Mouse (Mus musculus) liver, adult 2 months (tissue): ENCODE measurements around the gene Sorl1. TPM values are rescaled to one million over a fixed set of nuclear protein-coding genes. Genes with fewer than 3 reads are reported as not detected.

Experiments used
- DNase-seq: peaks from one replicate; pipeline ENCODE4 v3.0.0-alpha.2; 2011; ENCODE audit warnings: low read depth, low spot score; ENCODE audit errors: extremely low read depth
- H3K27ac ChIP-seq: fragments of 200-500 bp; replicated peaks from 2 replicates; pipeline ENCODE4 v1.5.1; 2012; ENCODE audit warnings: low read depth, mild to moderate bottlenecking, control low read depth, inconsistent platforms, low read length; ENCODE audit not compliant: insufficient read depth
- H3K27me3 ChIP-seq: fragments of 200-500 bp; 2 replicates; pipeline ENCODE4 v1.6.1; 2012; ENCODE audit warnings: mild to moderate bottlenecking, moderate library complexity, low read length, inconsistent platforms; ENCODE audit not compliant: control insufficient read depth, insufficient read depth
- H3K36me3 ChIP-seq: fragments of 200-500 bp; 2 replicates; pipeline ENCODE4 v1.6.1; 2012; ENCODE audit warnings: low read length, inconsistent platforms; ENCODE audit not compliant: control insufficient read depth, insufficient read depth
- H3K4me1 ChIP-seq: fragments of 200-500 bp; 2 replicates; pipeline ENCODE4 v1.6.1; 2011; ENCODE audit warnings: low read length; ENCODE audit not compliant: control insufficient read depth, insufficient read depth
- H3K4me3 ChIP-seq: fragments of 200-500 bp; 2 replicates; pipeline ENCODE4 v1.5.1; 2011; ENCODE audit warnings: low read depth, mild to moderate bottlenecking, control low read depth, low read length, moderate library complexity; ENCODE audit not compliant: insufficient read depth
- H3K79me2 ChIP-seq: fragments of 200-500 bp; 2 replicates; pipeline ENCODE4 v1.6.1; 2012; ENCODE audit warnings: inconsistent platforms, mild to moderate bottlenecking, low read length, moderate library complexity; ENCODE audit not compliant: control insufficient read depth, insufficient read depth
- H3K9ac ChIP-seq: fragments of 200-500 bp; 2 replicates; pipeline ENCODE4 v1.6.1; 2012; ENCODE audit warnings: low read depth, mild to moderate bottlenecking, control low read depth, inconsistent platforms, low read length
- CTCF ChIP-seq: fragments of 200-500 bp; IDR thresholded peaks from 2 replicates; pipeline ENCODE4 v1.5.1; 2011; ENCODE audit warnings: low read depth, low read length, control low read depth
- POLR2A ChIP-seq: fragments of 200-500 bp; IDR thresholded peaks from 2 replicates; pipeline ENCODE4 v1.6.1; 2011; ENCODE audit warnings: low read length, control low read depth; ENCODE audit not compliant: insufficient read depth; ENCODE audit errors: extremely low read depth
- WGBS: fragments of 180-500 bp; shearing (Covaris S2); methylation state at CpG from one replicate; pipeline ENCODE4 v1.1.7; 2018; 5-methylcytosine and 5-hydroxymethylcytosine counted together
- polyA plus RNA-seq: library from polyadenylated mRNA; depleted of rRNA; stranded (reverse); fragments of >200 nt; gene quantifications from 2 replicates; pipeline ENCODE4 v1.2.3, GENCODE M21; 2012
- total RNA-seq: library from RNA; depleted of rRNA; stranded (reverse); fragments of >200 nt; gene quantifications from 2 replicates; pipeline ENCODE4 v1.2.3, GENCODE M21; 2014

Gene Sorl1
- total and polyA plus RNA-seq, 2 experiments, result 1.4 to 2.3 TPM

- Histone ChIP-seq H3K27ac (no peak overlapping the region), H3K36me3 (no peaks in the 10 kb centered on the region), H3K27me3 (no peaks in the 10 kb centered on the region), H3K9ac (no peak overlapping the region), H3K4me1 (no peaks in the 10 kb centered on the region), H3K79me2 (no peaks in the 10 kb centered on the region), H3K4me3 (no peak overlapping the region)
- 80% methylated on average over 8 of the region's 8 CpGs for WGBS
- no peak for DNase-seq
- TF ChIP-seq POLR2A, result no peak
- no peak for TF ChIP-seq CTCF
Measured at GRCm38 (mm10) chr9:42043934-42044333, 80.2 kb downstream of the Sorl1 start.

- no peaks in the 10 kb centered on the region for H3K36me3 ChIP-seq
- DNase-seq, result no peak
- peaks cover 4% of the 10 kb centered on the region for H3K4me1 ChIP-seq
- 86% methylated on average over 18 of the region's 18 CpGs for WGBS
- H3K79me2 ChIP-seq, result no peaks in the 10 kb centered on the region
- no peak overlapping the region for H3K4me3 ChIP-seq
- no peak overlapping the region for H3K9ac ChIP-seq
- H3K27ac ChIP-seq, result no peak overlapping the region
- no peaks in the 10 kb centered on the region for H3K27me3 ChIP-seq
- TF ChIP-seq POLR2A (no peak), CTCF (no peak)
Measured at GRCm38 (mm10) chr9:42039000-42039992, 84.8 kb downstream of the Sorl1 start.

GRCm38 (mm10) chr9:42036885-42037284 lies 87.2 kb downstream of the Sorl1 start:
- Histone ChIP-seq H3K79me2 (no peaks in the 10 kb centered on the region), H3K4me3 (no peak overlapping the region), H3K27me3 (no peaks in the 10 kb centered on the region), H3K36me3 (no peaks in the 10 kb centered on the region), H3K27ac (no peak overlapping the region), H3K9ac (no peak overlapping the region), H3K4me1 (peaks cover 4% of the 10 kb centered on the region)
- peak; percentile 62 for DNase-seq
- WGBS, result 58% methylated on average over 11 of the region's 11 CpGs
- no peak for TF ChIP-seq POLR2A
- no peak for TF ChIP-seq CTCF

GRCm38 (mm10) chr9:42035995-42036394 lies 88.1 kb downstream of the Sorl1 start:
- no peak for TF ChIP-seq CTCF
- TF ChIP-seq POLR2A, result no peak
- Histone ChIP-seq H3K27ac (no peak overlapping the region), H3K4me3 (no peak overlapping the region), H3K9ac (no peak overlapping the region), H3K79me2 (no peaks in the 10 kb centered on the region), H3K36me3 (no peaks in the 10 kb centered on the region), H3K27me3 (no peaks in the 10 kb centered on the region), H3K4me1 (peaks cover 4% of the 10 kb centered on the region)
- DNase-seq, result peak; percentile 86
- 10% methylated on average over 5 of the region's 5 CpGs for WGBS

- no peak for TF ChIP-seq POLR2A
- TF ChIP-seq CTCF, result no peak
- H3K4me1 ChIP-seq, result peaks cover 4% of the 10 kb centered on the region
- H3K36me3 ChIP-seq, result no peaks in the 10 kb centered on the region
- H3K27me3 ChIP-seq, result no peaks in the 10 kb centered on the region
- H3K9ac ChIP-seq, result no peak overlapping the region
- H3K27ac ChIP-seq, result no peak overlapping the region
- H3K4me3 ChIP-seq, result no peak overlapping the region
- H3K79me2 ChIP-seq, result no peaks in the 10 kb centered on the region
- no peak for DNase-seq
- 81% methylated on average over 12 of the region's 12 CpGs for WGBS
Measured at GRCm38 (mm10) chr9:42035213-42035765, 88.8 kb downstream of the Sorl1 start.
